Mouse (Mus musculus): Measurements from ENCODE around the gene Slc19a3. TPM values are rescaled to one million over a fixed set of nuclear protein-coding genes. Genes with fewer than 3 reads are reported as not detected.

Gene Slc19a3
- polyA plus RNA-seq (2012; ENCODE audit: low replicate concordance) = 0.11 TPM in 1 of 2 replicates, not detected in the other

GRCm38 (mm10) chr1:83038109-83038672 lies at the start of gene Slc19a3:
Slc19a3 (minus strand) TSS chr1:83038448.

GRCm38 (mm10) chr1:83060643-83061042 lies 22.4 kb upstream of the Slc19a3 start, which contains the start of gene Krtap28-13:
Krtap28-13 (plus strand) TSS chr1:83060930.

GRCm38 (mm10) chr1:83059278-83059677 lies 21.0 kb upstream of the Slc19a3 start, which contains the start of gene A030005K14Rik:
A030005K14Rik (minus strand) TSS chr1:83059378.

GRCm38 (mm10) chr1:83044882-83045427 lies 6.7 kb upstream of the Slc19a3 start, which contains the start of gene Gm47969:
Gm47969 (plus strand) TSS chr1:83044932.

GRCm38 (mm10) chr1:83042380-83042779 lies 4.1 kb upstream of the Slc19a3 start, which contains the start of gene Krtap28-10:
Krtap28-10 (minus strand) TSS chr1:83042480.

GRCm38 (mm10) chr1:83000306-83000705 lies 37.9 kb downstream of the Slc19a3 start, which contains the start of gene Gm47959:
Gm47959 (plus strand) TSS chr1:83000548.

Other genes with a start within 250 kb of the Slc19a3 start
- 16.3 and 16.5 TPM in 2 replicates for gene Agfg1, start 199.0 kb downstream of the Slc19a3 start, polyA plus RNA-seq (2012; ENCODE audit: low replicate concordance)
- 0.26 TPM in 1 of 2 replicates, not detected in the other for gene A030005L19Rik, start 125.1 kb downstream of the Slc19a3 start, polyA plus RNA-seq (2012; ENCODE audit: low replicate concordance)
- gene A030014E15Rik, start 113.5 kb downstream of the Slc19a3 start, polyA plus RNA-seq (2012; ENCODE audit: low replicate concordance) = not detected in 2 replicates
- not detected in 2 replicates for gene Gm6217, start 107.0 kb downstream of the Slc19a3 start, polyA plus RNA-seq (2012; ENCODE audit: low replicate concordance)
- gene A030003K21Rik, start 95.1 kb downstream of the Slc19a3 start, polyA plus RNA-seq (2012; ENCODE audit: low replicate concordance) = not detected in 2 replicates
- not detected in 2 replicates for gene Gm7544, start 82.4 kb downstream of the Slc19a3 start, polyA plus RNA-seq (2012; ENCODE audit: low replicate concordance)
- gene Gm47955, start 78.2 kb downstream of the Slc19a3 start, polyA plus RNA-seq (2012; ENCODE audit: low replicate concordance) = not detected in 2 replicates
- gene Gm47959, start 37.9 kb downstream of the Slc19a3 start, polyA plus RNA-seq (2012; ENCODE audit: low replicate concordance) = not detected in 2 replicates
- not detected in 2 replicates for gene Krtap28-10, start 4.0 kb upstream of the Slc19a3 start, polyA plus RNA-seq (2012; ENCODE audit: low replicate concordance)
- not detected in 2 replicates for gene Gm47969, start 6.5 kb upstream of the Slc19a3 start, polyA plus RNA-seq (2012; ENCODE audit: low replicate concordance)
- gene A030005K14Rik, start 20.9 kb upstream of the Slc19a3 start, polyA plus RNA-seq (2012; ENCODE audit: low replicate concordance) = not detected in 2 replicates
- gene Krtap28-13, start 22.5 kb upstream of the Slc19a3 start, polyA plus RNA-seq (2012; ENCODE audit: low replicate concordance) = not detected in 2 replicates
- gene Ccl20, start 78.3 kb upstream of the Slc19a3 start, polyA plus RNA-seq (2012; ENCODE audit: low replicate concordance) = not detected in 2 replicates
- not detected in 2 replicates for gene Daw1, start 121.3 kb upstream of the Slc19a3 start, polyA plus RNA-seq (2012; ENCODE audit: low replicate concordance)